Mouse (Mus musculus) cortical plate, adult 2 months (tissue): ENCODE data around the gene Rxfp4.

ENCODE experiments used
- CTCF ChIP-seq: fragments of 200-500 bp; IDR thresholded peaks from 2 replicates; pipeline ENCODE4 v1.5.1; 2011; ENCODE audit warnings: mild to moderate bottlenecking, control low read depth, low read length; ENCODE audit not compliant: insufficient read depth; ENCODE audit errors: extremely low read depth
- POLR2A ChIP-seq: fragments of 200-500 bp; IDR thresholded peaks from 2 replicates; pipeline ENCODE4 v1.6.1; 2011; ENCODE audit warnings: mild to moderate bottlenecking, low read length, control low read depth; ENCODE audit not compliant: insufficient read depth; ENCODE audit errors: extremely low read depth

GRCm38 (mm10) chr3:88684236-88684979, 31.5 kb upstream of the Rxfp4 start:
- no peak for TF ChIP-seq CTCF
- no peak for TF ChIP-seq POLR2A
